In the genomic region with DNA sequence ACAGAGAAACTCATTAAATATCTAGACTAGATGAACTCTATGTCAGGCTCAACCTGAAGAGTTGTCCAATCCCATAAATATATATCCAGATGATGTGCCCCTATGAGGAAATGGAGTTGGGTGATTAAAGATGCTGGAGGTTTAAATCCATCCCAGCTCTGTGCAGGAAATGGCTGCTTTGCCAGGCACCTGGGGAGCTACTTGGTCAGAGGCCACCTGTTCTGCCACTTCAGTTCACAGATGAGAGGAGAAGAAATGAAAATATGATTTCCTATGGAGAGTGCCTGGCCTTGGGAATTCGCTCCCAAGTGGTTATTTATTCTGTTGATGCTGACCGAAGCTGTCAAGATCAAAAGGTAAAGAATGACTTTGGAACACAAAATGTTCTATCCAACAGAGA, we compare ENCODE assay signal across 13 mouse cellular contexts.
"Had no signal": no experiment of that assay in that cellular context is flagged by ENCODE, and none has a peak within 500 bp of the region (broad histone marks: within the 10 kb centered on the region; RNA-seq: fewer than 3 reads in every experiment).

No protein-coding gene starts in this region.

- DNase-seq: kidney, postnatal 36 days; layer of hippocampus, adult 9-11 months; layer of hippocampus, postnatal 36 days; lung, adult 18-20 months; right cerebral cortex, postnatal 4 days; spleen, adult 18-20 months; thymus, adult 2 months; thymus, postnatal 25 days had no signal

- H3K27ac ChIP-seq: kidney, postnatal 0 days; limb, embryonic 13.5 days; liver, embryonic 14.5 days; midbrain, embryonic 12.5 days; stomach, embryonic 15.5 days had no signal

- H3K4me3 ChIP-seq: limb, embryonic 13.5 days; midbrain, embryonic 12.5 days; stomach, embryonic 15.5 days had no signal

- H3K27me3 ChIP-seq: limb, embryonic 13.5 days; midbrain, embryonic 12.5 days; stomach, embryonic 15.5 days had no signal

- H3K4me1 ChIP-seq: limb, embryonic 13.5 days; midbrain, embryonic 12.5 days; stomach, embryonic 15.5 days had no signal
